In genomic region chr8:79935793-79936192, GRCm38 (mm10) we compare ENCODE assay signal across 19 mouse cellular contexts.
DNase-seq lines count a peak whose midpoint lies in the region; ATAC-seq and TF ChIP-seq lines count a peak whose summit lies in the region.
"Had no signal": no experiment of that assay in that cellular context is flagged by ENCODE, and none has a peak within 500 bp of the region (broad histone marks: within the 10 kb centered on the region; RNA-seq: fewer than 3 reads in every experiment).

No protein-coding gene starts in this region.

- CTCF ChIA-PET in Patski (lab: Charles Lee): interaction anchor here (1.3 kb wide), 1 partner anchor 34 kb away, joined by 3 read pairs; no protein-coding TSS in a partner anchor

- no peak overlapping the region for H3K4me3 ChIP-seq in heart, postnatal 0 days (ENCODE audit: low read depth, low read length)
- H3K4me3 ChIP-seq in liver, adult 2 months (ENCODE audit: insufficient read depth, low read depth, low read length): no peak overlapping the region
- H3K4me3 ChIP-seq in liver, postnatal 0 days (ENCODE audit: low read depth, low read length): no peak overlapping the region
- H3K4me3 ChIP-seq in embryonic facial prominence, embryonic 11.5 days (ENCODE audit: low read depth, low read length): no peak overlapping the region
- H3K4me3 ChIP-seq: embryonic facial prominence, embryonic 12.5 days; heart, embryonic 12.5 days; lung, embryonic 15.5 days; megakaryocyte, embryonic 14.5 days had no signal

- TF ChIP-seq CTCF in heart, postnatal 0 days (IDR thresholded peaks at IDR 0.05; ENCODE audit: low read depth): no peak
- no peak for TF ChIP-seq CTCF in liver, adult 2 months (IDR thresholded peaks at IDR 0.05; ENCODE audit: low read depth, low read length)
- no peak for TF ChIP-seq CTCF in liver, postnatal 0 days (IDR thresholded peaks at IDR 0.05; ENCODE audit: low read depth)
- peak; percentile 32 for TF ChIP-seq CTCF in Patski (IDR thresholded peaks at IDR 0.05)

- ATAC-seq in heart, postnatal 0 days (ENCODE audit: insufficient read depth, low read depth): no peak; the same call in 1 of the 2 replicates
- no peak for ATAC-seq in liver, postnatal 0 days
- ATAC-seq in Patski: no peak
- ATAC-seq in embryonic facial prominence, embryonic 11.5 days (replicated peaks; ENCODE audit: insufficient number of reproducible peaks, low FRiP score, low TSS enrichment, low read depth): no peak
- ATAC-seq: inflammation-experienced regulatory T-cells, adult 6 months had no signal

- no peaks in the 10 kb centered on the region for H3K36me3 ChIP-seq in heart, postnatal 0 days (replicated peaks; ENCODE audit: control insufficient read depth, insufficient read depth, low read length)
- H3K36me3 ChIP-seq in liver, adult 2 months (ENCODE audit: control insufficient read depth, insufficient read depth, low read length): no peaks in the 10 kb centered on the region
- no peaks in the 10 kb centered on the region for H3K36me3 ChIP-seq in liver, postnatal 0 days (replicated peaks; ENCODE audit: insufficient read depth, low read length)
- H3K36me3 ChIP-seq in embryonic facial prominence, embryonic 11.5 days (replicated peaks; ENCODE audit: control insufficient read depth, insufficient read depth, low read depth, low read length): no peaks in the 10 kb centered on the region
- H3K36me3 ChIP-seq: embryonic facial prominence, embryonic 12.5 days; heart, embryonic 12.5 days; lung, embryonic 15.5 days had no signal

- in situ Hi-C loops in Patski (cut with MboI; ENCODE audit: low pct_unique_long_range_greater_than_20kb): no loop called here

- no peak for TF ChIP-seq POLR2A in liver, adult 2 months (IDR thresholded peaks at IDR 0.05; ENCODE audit: extremely low read depth, insufficient read depth, low read length)

- TF ChIP-seq EP300 in heart, postnatal 0 days (IDR thresholded peaks at IDR 0.05; ENCODE audit: low read depth): no peak
- TF ChIP-seq EP300 in liver, postnatal 0 days (IDR thresholded peaks at IDR 0.05; ENCODE audit: low read depth): no peak

- no peaks in the 10 kb centered on the region for H3K27me3 ChIP-seq in heart, postnatal 0 days (ENCODE audit: control insufficient read depth, insufficient read depth, low read length)
- no peaks in the 10 kb centered on the region for H3K27me3 ChIP-seq in liver, adult 2 months (ENCODE audit: control insufficient read depth, insufficient read depth, low read length)
- no peaks in the 10 kb centered on the region for H3K27me3 ChIP-seq in liver, postnatal 0 days (ENCODE audit: insufficient read depth, low read length)
- peaks cover 18% of the 10 kb centered on the region for H3K27me3 ChIP-seq in Patski
- H3K27me3 ChIP-seq in embryonic facial prominence, embryonic 11.5 days (ENCODE audit: control insufficient read depth, insufficient read depth, low read length): no peaks in the 10 kb centered on the region
- H3K27me3 ChIP-seq: embryonic facial prominence, embryonic 12.5 days; heart, embryonic 12.5 days; lung, embryonic 15.5 days; megakaryocyte, embryonic 14.5 days had no signal

- H3K4me2 ChIP-seq in heart, postnatal 0 days (ENCODE audit: low read depth, low read length): no peak overlapping the region
- no peak overlapping the region for H3K4me2 ChIP-seq in liver, postnatal 0 days (ENCODE audit: low read depth, low read length)
- no peak overlapping the region for H3K4me2 ChIP-seq in embryonic facial prominence, embryonic 11.5 days (ENCODE audit: low read depth, low read length)
- H3K4me2 ChIP-seq: embryonic facial prominence, embryonic 12.5 days; heart, embryonic 12.5 days; lung, embryonic 15.5 days had no signal

- 0 out of 2 replicates have a peak, but pooled peaks cover 3% of the 10 kb centered on the region for H3K9me3 ChIP-seq in heart, postnatal 0 days (replicated peaks; ENCODE audit: control insufficient read depth, low read length)
- no peaks in the 10 kb centered on the region for H3K9me3 ChIP-seq in liver, postnatal 0 days (ENCODE audit: low read length)
- no peaks in the 10 kb centered on the region for H3K9me3 ChIP-seq in embryonic facial prominence, embryonic 11.5 days (replicated peaks; ENCODE audit: control insufficient read depth, low read length)
- H3K9me3 ChIP-seq: embryonic facial prominence, embryonic 12.5 days; heart, embryonic 12.5 days; lung, embryonic 15.5 days had no signal

- no peak overlapping the region for H3K27ac ChIP-seq in heart, postnatal 0 days (ENCODE audit: low read depth)
- H3K27ac ChIP-seq in liver, adult 2 months (replicated peaks; ENCODE audit: insufficient read depth, low read depth, low read length): no peak overlapping the region
- no peak overlapping the region for H3K27ac ChIP-seq in liver, postnatal 0 days (ENCODE audit: low read depth)
- H3K27ac ChIP-seq in embryonic facial prominence, embryonic 11.5 days (replicated peaks; ENCODE audit: low read depth, low read length): no peak overlapping the region
- H3K27ac ChIP-seq: embryonic facial prominence, embryonic 12.5 days had no signal

- 35% methylated on average over 7 of the region's 7 CpGs for WGBS in heart, postnatal 0 days
- 22% methylated on average over 7 of the region's 7 CpGs for WGBS in liver, adult 2 months
- 36% methylated on average over 7 of the region's 7 CpGs for WGBS in liver, postnatal 0 days (ENCODE audit: insufficient replicate concordance)
- 26% methylated on average over 7 of the region's 7 CpGs for WGBS in embryonic facial prominence, embryonic 11.5 days

- H3K79me2 ChIP-seq in liver, adult 2 months (ENCODE audit: control insufficient read depth, insufficient read depth, low read length): no peaks in the 10 kb centered on the region

- DNase-seq in heart, postnatal 0 days (ENCODE audit: low spot score): peak; percentile 5
- DNase-seq in heart, adult 9 months (ENCODE audit: low spot score in 2 of 2): no peak
- peak; percentile 24 for DNase-seq in liver, adult 2 months (ENCODE audit: extremely low read depth, low read depth, low spot score)
- DNase-seq in liver, postnatal 0 days: no peak
- DNase-seq in Patski (ENCODE audit: low read depth, low spot score): no peak
- peak; percentile 44 for DNase-seq in embryonic facial prominence, embryonic 11.5 days (ENCODE audit: low spot score)
- DNase-seq in layer of hippocampus, adult 11-12 months (ENCODE audit: low spot score): no peak
- no peak for DNase-seq in ovary, postnatal 10 days (ENCODE audit: low spot score)
- DNase-seq: adrenal gland, adult 8-10 months; cerebellum, adult 9-10 months; gastrocnemius, postnatal 36 days; liver; right cerebral cortex, postnatal 4 days; thymus, adult 18-20 months had no signal

- no peaks in the 10 kb centered on the region for H3K4me1 ChIP-seq in heart, postnatal 0 days (ENCODE audit: control insufficient read depth, insufficient read depth)
- 0 out of 2 replicates have a peak, but pooled peaks cover 3% of the 10 kb centered on the region for H3K4me1 ChIP-seq in liver, adult 2 months (ENCODE audit: control insufficient read depth, insufficient read depth, low read length)
- H3K4me1 ChIP-seq in liver, postnatal 0 days (ENCODE audit: insufficient read depth): no peaks in the 10 kb centered on the region
- H3K4me1 ChIP-seq in embryonic facial prominence, embryonic 11.5 days (ENCODE audit: control insufficient read depth, insufficient read depth, low read length): no peaks in the 10 kb centered on the region
- H3K4me1 ChIP-seq: heart, embryonic 12.5 days; megakaryocyte, embryonic 14.5 days had no signal

- H3K9ac ChIP-seq in heart, postnatal 0 days (replicated peaks; ENCODE audit: low read depth, low read length): no peak overlapping the region
- H3K9ac ChIP-seq in liver, adult 2 months (ENCODE audit: low read depth, low read length): no peak overlapping the region
- H3K9ac ChIP-seq in liver, postnatal 0 days (replicated peaks): no peak overlapping the region
- no peak overlapping the region for H3K9ac ChIP-seq in embryonic facial prominence, embryonic 11.5 days (replicated peaks; ENCODE audit: low read length)
- H3K9ac ChIP-seq: embryonic facial prominence, embryonic 12.5 days; heart, embryonic 12.5 days; lung, embryonic 15.5 days had no signal

- POLR2A ChIA-PET in Patski (lab: Charles Lee): interaction anchor here (1.9 kb wide), 1 partner anchor 10 kb away, joined by 4 read pairs; no protein-coding TSS in a partner anchor

Comparison
In these comparisons a context has a peak if more than half of its experiments do, and no peak if none do; other contexts are left out.
1. DNase-seq: peak in heart, postnatal 0 days (single experiment), liver, adult 2 months (single experiment) and embryonic facial prominence, embryonic 11.5 days (single experiment); none in heart, adult 9 months (0 of 2), liver, postnatal 0 days (single experiment), Patski (single experiment), layer of hippocampus, adult 11-12 months (single experiment) and ovary, postnatal 10 days (single experiment).